Mouse (Mus musculus): ENCODE results near the gene Fbxw9. TPM values are rescaled to one million over a fixed set of nuclear protein-coding genes. Genes with fewer than 3 reads are reported as not detected.

The Fbxw9 gene
- total RNA-seq (2021) = 10 to 100 TPM; 10.6 to 12.9 TPM
- long read RNA-seq, experiment 1, transcript Fbxw9-201 (10 exons, 1,907 nt) = major isoform, 17 of 22 reads
- long read RNA-seq, experiment 1, partial matches to known transcripts = 2 of 22 reads
- long read RNA-seq, experiment 1, other reads (novel, unspliced or antisense) = 2 of 22 reads
- long read RNA-seq, experiment 2, transcript Fbxw9-201 (10 exons, 1,907 nt) = major isoform, 12 of 20 reads
- long read RNA-seq, experiment 2, partial matches to known transcripts = 0 of 20 reads
- long read RNA-seq, experiment 2, other reads (novel, unspliced or antisense) = 5 of 20 reads

- DNase-seq (ENCODE audit: low spot score in 2 of 2) = peak; percentile 74 to 83
Measured at GRCm38 (mm10) chr8:85059879-85060616, at the start of gene Fbxw9. Fbxw9 (plus strand) TSS chr8:85060055.

DNA sequence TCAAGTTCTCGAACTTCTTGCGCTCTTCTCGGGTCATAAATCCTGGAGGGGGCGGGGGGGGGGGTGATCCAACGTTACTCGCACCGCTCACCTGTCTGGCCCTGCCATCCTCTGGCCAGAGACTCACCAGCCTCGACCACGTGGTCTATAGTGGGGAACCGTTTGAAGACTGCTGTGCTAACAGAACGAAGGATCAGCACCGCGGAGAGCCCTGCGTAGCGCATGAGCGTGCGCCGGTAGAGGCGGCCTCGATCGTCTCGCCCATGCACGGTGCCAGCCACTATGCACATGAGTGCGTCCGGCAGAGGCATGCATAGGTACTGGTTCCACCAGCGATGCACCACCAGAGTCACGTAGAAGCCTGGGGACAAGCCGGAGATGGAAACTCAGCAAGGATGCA, 48.6 kb upstream of the Fbxw9 start:
- DNase-seq (ENCODE audit: low spot score in 2 of 2) = no peak

DNA sequence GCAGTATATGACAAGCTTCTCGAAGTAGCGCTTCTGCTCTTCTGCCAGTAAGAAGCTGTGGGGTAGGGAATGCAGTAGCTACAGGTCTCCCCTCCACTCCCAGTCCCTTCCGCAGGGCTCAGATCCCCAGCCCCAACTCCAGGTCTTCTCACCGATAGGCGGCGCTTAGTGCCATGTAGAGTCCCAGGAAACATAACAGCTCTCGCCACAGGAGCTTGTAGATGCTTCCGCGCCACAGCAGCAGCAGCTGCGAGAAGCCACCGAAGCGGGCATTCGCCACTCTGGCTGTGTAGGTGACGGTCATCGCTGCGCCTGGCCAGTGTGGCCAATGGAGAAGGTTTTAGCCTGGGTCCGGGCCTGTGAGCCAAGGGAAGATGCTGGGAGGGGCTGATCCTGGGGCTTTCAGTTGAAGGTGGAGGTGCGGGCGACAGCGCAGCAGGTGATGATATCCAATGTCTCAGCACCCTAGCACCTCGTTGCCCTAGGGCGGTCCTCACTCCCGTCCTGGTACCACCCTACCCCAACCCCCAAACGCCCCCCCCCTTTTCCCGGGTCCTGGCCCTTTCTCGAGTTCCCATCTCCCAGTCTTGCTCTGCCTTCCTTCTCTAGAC, 46.5 kb upstream of the Fbxw9 start:
- DNase-seq (ENCODE audit: low spot score in 2 of 2) = peak in 1 of 2 experiments; percentile 55

DNA sequence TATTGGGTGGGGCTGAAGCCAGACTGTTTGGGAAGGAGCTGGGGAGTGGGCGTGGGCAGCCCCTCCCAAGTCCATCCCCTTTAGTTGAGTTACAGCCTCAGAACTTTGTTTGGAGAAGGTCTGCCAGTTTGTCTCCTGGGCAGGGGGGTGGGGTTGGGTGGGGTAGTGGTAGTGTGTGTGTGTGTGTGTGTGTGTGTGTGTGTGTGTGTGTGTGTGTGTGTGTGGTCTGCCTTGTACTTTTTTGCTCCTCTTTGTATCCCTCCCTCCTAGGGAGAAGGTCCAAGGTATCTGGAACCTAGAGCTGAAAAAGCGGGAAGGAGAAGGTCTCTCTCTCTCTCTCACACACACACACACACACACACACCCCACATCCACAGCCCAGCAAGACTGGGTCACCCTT, 45.4 kb upstream of the Fbxw9 start, which contains the start of gene Best2:
Gene Best2, minus strand, starts transcription at position 101 of the 400 bp plus-strand sequence.
- DNase-seq (ENCODE audit: low spot score in 2 of 2) = no peak

DNA sequence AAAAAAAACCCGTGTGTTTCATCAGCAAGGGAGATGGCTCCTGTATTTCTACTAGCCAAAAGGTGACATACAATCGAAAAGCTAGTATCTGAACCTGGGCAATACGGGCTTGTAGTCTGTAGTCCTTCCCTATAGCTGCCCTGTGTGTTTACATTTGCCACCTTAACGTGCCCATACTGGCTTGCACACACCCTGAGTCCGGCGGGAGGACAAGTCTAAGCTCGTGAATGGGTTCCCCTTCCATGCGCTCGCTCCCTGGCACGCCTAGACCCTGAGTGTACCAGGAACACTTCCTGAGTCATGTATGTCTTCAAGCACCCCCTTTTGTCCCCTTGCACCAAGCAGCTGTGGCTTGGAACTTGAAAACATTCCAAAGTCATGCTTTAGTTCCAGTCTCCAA, 43.1 kb upstream of the Fbxw9 start:
- no peak for DNase-seq (ENCODE audit: low spot score in 2 of 2)

GRCm38 (mm10) chr8:85017209-85017608, 42.6 kb upstream of the Fbxw9 start:
- no peak for DNase-seq (ENCODE audit: low spot score in 2 of 2)

DNA sequence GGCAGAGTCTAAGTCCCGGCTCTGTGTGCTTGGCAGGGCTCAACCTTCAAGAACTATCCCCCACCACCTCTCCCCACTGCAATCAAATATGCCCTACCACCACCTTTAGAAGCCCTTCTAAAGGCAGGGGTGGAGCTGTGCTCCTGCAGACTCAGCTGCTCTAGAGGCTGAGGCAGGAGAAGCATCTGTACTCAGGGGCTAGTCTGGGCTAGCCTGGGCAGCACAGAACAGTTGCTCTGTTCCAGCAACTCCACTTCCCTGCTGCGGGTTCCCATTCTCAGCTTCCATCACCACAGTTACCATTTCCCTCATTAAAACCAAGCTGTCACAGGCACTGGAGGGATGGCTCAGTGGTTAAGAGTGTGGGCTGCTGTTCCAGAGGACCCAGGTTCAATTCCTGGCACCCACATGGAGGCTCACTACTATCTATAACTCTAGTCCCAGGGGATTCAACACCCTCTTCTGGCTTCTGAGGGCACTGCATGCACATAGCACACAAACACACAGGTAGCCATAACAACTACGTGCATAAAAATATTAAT, 38.3 kb upstream of the Fbxw9 start:
- DNase-seq (ENCODE audit: low spot score in 2 of 2) = no peak

- no peak for DNase-seq (ENCODE audit: low spot score in 2 of 2)
Measured at GRCm38 (mm10) chr8:85023846-85024245, 36.0 kb upstream of the Fbxw9 start.

DNA sequence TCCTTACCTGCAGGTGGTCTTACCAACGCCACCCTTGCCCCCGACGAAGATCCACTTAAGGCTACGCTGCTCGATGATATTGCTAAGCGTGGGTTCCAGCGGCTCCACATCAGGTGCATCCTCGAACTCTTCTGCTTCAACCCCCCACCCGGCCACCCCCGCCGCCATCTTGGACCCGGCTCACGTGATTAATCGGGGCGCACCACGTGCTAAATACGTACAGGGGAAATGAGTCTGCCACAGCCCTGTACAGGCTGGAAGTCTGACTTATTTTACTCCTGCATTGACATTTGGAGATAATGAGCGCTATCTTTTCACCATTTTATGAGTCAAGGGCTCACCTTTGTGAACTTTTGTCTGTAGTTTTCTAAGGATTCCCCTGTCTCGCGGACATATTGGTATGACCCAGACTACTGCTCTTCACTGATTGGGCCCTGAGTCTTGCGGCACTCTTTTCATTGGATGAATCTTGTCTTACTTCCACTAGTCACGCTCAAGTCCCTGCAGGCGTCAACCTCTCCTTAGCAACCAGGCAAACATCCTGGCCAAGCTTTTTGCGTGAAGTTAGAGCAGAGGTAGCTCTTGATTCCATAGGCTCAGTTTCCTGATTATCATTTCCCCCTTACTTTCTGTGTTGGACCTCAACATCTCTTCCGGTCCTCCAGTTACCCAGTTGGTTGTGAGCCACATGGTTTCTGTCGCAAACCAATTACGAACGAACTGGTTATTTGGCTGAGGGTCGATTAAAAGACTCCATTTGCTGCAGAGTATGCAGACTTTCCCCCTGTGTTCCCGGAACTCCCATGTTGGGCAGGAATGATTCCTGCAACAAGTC, 34.5 kb upstream of the Fbxw9 start, which contains the start of gene Asna1:
Gene Asna1, minus strand, starts transcription at position 184 of the 835 bp plus-strand sequence.
- DNase-seq (ENCODE audit: low spot score in 2 of 2) = peak in 1 of 2 experiments; percentile 84

DNA sequence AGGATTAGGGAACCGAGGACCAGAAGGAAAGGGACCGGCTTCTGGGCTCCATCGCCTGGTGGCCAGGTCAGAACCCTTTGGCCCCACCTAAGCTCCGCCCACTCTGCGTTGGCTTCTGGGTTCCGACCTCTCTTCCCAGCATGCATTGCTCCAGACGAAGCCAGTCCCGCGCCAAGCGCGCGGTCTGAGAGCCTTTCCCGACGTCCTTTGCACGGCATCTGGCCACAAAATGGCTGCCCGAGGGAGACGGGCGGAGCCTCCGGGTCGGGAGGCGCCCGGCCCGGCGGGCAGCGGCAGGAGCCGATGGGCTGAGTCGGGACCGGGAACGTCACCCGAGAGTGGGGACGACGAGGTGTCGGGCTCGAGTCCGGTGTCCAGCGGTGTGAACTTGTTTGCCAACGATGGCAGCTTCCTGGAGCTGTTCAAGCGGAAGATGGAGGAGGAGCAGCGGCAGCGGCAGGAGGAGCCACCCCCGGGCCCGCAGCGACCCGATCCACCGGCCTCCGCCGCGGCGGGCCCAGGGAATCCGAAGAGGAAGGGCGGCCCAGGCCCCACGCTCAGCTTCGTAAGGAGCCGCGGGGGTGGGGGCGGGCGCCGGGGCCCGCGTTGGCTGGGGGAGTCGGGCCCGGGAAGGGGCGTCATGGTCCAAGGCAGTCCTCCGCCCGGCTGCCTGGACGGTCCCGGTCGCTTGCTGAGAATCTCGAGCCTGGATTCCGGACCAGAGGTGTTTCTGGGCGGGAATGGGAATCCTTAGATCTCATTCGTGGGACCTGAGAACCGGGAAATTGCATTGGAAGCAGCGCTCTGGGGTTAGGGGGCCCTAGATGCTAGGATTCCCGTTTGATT, 33.0 kb upstream of the Fbxw9 start, which contains the start of gene Trir:
Gene Trir, plus strand, starts transcription at position 154 of the 846 bp plus-strand sequence.
- DNase-seq (ENCODE audit: low spot score in 2 of 2) = peak; percentile 91 to 97

DNA sequence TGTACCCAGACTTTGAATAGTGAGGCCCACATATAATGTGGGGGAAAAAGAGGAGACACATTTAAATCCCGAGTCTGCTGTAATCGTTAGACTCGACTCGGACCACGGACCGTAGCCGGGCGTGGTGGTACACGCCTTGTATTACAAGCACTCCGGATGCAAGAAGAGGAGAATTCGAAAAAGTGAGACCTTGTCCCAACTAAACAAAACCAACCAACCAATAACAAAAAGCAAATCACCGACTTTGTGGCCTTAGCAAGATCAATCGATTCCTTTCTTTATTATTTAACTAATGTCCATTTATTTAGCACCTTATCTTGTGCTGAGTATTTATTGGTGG, 32.4 kb upstream of the Fbxw9 start:
- no peak for DNase-seq (ENCODE audit: low spot score in 2 of 2)

DNA sequence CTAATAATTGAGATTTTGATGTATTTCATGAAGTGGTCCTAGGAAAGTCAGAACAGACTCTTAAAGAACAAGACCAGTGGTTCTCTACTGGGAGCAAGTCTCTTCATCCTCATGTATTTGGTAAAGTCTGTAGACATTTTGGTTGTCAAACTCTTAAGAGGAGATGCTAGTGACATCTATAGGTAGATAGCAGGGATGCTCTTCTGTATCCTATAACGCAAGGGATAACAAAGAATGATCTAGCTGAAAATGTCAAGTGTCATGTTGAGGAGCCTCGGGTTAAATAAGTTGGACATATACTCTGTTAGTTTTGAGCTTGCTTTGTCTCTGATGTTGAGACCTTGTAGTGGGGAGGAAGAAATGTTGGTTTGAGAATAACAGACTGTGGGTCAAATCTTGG, 31.9 kb upstream of the Fbxw9 start:
- DNase-seq (ENCODE audit: low spot score in 2 of 2) = no peak

DNA sequence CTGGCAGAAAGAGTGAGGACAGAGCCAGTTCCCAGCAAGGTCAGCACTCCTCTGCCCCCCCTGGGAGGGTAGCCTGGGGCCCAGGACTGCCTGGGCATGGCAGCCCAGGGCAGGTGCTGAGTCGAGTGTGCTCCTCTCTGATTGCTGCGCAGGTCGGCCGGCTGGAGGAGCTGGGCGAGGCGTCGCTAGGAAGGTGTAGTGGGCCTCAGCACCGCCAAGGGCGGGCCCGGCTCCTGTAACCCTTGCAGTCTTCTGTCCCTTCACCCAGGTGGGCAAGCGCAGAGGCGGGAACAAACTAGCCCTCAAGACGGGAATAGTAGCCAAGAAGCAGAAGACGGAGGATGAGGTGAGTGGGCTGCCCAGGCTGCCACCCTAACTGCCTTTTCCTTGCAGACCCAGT, 30.6 kb upstream of the Fbxw9 start:
- no peak for DNase-seq (ENCODE audit: low spot score in 2 of 2)

GRCm38 (mm10) chr8:85032622-85033311, 27.1 kb upstream of the Fbxw9 start:
- DNase-seq (ENCODE audit: low spot score in 2 of 2) = no peak

DNA sequence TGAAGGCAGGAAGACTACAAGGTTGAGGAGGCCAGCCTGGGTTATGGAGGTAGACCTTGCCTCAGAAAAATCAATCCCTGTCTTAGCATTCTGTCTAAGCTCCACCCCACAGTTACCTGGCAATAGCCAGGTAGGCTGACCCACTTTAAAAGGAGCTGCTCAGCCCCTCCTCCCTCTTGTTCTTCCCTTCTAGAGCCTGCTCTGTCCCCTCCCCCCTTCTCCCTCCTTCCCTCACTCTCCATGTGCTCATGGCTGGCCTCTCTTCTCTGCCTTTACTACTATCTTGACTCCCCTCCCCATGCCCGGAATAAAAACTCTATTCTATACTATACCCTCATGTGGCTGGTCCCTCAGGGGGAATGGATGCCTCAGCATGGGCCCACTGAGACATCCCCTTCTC, 26.0 kb upstream of the Fbxw9 start:
- no peak for DNase-seq (ENCODE audit: low spot score in 2 of 2)

DNA sequence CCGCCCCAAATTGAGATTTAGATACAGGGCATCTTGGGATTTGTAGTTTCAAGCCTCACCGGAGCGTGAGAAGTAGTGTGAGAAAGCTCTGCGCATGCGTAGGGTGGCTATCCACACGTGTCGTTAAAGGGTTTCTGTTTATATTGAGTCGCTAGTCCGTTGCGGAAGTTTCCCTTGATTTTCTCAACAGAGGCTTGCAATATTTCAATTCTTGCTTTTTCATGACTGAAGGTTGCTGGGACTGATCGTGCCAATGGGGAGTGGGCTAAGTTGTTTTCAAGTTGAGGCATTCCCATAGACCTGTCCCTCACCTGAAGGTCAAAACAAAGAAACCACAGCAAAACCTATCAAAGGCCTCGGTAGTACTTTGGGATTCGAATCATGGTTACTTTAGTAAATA, 25.1 kb upstream of the Fbxw9 start:
- peak in 1 of 2 experiments; percentile 71 for DNase-seq (ENCODE audit: low spot score in 2 of 2)

GRCm38 (mm10) chr8:85035165-85035727, 24.6 kb upstream of the Fbxw9 start:
- no peak for DNase-seq (ENCODE audit: low spot score in 2 of 2)

- no peak for DNase-seq (ENCODE audit: low spot score in 2 of 2)
Measured at GRCm38 (mm10) chr8:85035728-85036310, 24.0 kb upstream of the Fbxw9 start.

- DNase-seq (ENCODE audit: low spot score in 2 of 2) = no peak
Measured at GRCm38 (mm10) chr8:85036381-85036717, 23.5 kb upstream of the Fbxw9 start.

All from gastrocnemius, postnatal 4 days (tissue).